Mouse (Mus musculus): ENCODE results near the gene Cmtm2b. TPM values are rescaled to one million over a fixed set of nuclear protein-coding genes. Genes with fewer than 3 reads are reported as not detected.
"Not testable (repeated sequence)": the region's sequence is repeated elsewhere in the genome, so short reads cannot be mapped to it uniquely, and the experiment has no call there.

Gene Cmtm2b
- not detected for total RNA-seq (2021)

DNA sequence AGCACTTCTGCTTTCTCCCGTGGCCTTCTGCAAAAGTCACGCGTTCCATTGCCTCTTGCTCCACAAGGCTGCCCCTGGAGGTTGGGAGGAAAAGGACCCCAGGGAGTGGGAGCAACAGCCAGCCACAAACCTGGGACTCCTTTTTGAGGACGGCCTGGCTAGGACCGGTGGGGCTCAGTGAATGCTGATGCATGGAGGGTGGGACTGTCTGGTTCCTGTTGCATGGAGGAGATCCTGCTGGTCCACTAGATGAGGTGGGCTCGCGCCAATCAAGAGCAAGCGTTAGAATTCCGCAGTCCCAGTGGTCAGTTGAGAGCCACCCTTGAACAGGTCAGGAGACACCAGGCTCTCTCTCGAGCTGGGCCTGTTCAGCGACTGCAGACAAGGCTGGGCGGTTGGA lies at the start of gene Cmtm2b:
TSS of gene Cmtm2b (plus strand) at position 301 of the 400 bp plus-strand sequence.
- intact Hi-C loops (cut with DNase I): not testable (repeated sequence)

DNA sequence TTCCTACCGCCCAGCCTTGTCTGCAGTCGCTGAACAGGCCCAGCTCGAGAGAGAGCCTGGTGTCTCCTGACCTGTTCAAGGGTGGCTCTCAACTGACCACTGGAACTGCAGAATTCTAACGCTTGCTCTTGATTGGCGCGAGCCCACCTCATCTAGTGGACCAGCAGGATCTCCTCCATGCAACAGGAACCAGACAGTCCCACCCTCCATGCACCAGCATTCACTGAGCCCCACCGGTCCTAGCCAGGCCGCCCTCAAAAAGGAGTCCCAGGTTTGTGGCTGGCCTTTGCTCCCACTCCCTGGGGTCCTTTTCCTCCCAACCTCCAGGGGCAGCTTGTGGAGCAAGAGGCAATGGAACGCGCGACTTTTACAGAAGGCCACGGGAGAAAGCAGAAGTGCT lies 28.9 kb upstream of the Cmtm2b start, which contains the start of gene Cmtm2a:
TSS of gene Cmtm2a (minus strand) at position 101 of the 400 bp plus-strand sequence.
- intact Hi-C loops (cut with DNase I); DNase-seq (ENCODE audit: extremely low spot score in 1 of 2, low spot score in 2 of 2): not testable (repeated sequence)

More for the DNA sequence above, at the start of gene Cmtm2b:
- DNase-seq (ENCODE audit: extremely low spot score in 1 of 2, low spot score in 2 of 2): not testable (repeated sequence)

DNA sequence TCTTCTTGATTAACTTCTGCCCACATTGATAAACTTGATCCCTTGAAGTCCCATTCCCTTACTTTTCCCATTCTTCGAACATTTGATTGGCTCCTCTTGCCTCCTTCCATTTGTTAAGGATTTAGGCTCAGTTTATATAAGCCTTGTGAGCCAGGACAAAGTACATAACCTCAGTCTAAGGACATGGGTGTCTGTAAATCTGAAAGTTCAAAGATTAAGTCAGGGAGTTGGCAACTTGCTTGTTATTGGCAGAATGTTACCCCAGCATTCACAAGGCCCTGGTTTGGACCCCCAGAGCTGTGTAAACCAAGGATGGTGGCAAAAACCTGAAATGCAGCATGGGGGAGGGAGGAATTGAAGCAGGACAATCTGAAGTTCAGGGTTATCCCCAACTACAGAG lies 27.6 kb upstream of the Cmtm2b start:
- no peak for DNase-seq (ENCODE audit: extremely low spot score in 1 of 2, low spot score in 2 of 2)
- intact Hi-C loops (cut with DNase I): no loop called here

DNA sequence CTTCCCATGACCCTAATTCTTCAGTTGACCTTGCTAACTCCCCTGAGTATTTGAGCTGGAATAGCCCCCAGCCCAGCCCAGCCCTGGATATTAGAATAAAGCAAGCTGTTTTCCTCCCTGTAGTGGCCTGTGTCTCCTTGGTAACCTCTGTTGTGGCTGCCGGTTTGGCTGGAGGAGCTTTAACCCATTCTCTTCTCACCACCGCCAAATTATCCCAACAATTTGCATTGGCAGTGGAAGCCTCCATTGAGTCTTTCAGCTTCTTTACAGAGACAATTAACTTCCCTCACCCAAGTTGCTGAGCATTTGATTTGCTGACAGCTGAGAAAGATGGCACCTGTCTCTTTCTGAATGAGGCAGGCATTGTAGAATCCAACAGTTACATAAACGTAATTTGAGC lies 20.5 kb upstream of the Cmtm2b start:
- not testable (repeated sequence) for DNase-seq (ENCODE audit: extremely low spot score in 1 of 2, low spot score in 2 of 2)

DNA sequence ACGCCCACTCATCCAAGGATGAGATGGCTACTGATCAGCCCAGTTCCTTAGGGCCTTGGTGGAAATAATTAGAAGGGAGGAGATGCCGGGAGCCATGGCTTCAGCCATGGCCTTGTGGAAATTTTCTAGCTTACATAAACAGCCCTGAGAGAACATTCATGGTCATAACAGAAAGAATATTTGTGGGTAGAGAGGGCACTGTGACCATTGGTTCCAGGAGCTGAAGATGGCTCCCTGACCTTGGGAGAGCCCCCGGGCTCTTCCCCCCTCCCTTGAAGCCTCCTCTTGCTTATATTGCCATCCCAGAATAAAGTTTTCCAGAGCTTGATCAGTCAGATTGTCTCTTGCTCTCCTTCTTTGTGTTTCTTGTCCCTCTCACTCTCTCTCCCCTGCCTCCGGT lies 19.5 kb upstream of the Cmtm2b start:
- intact Hi-C loops (cut with DNase I); DNase-seq (ENCODE audit: extremely low spot score in 1 of 2, low spot score in 2 of 2): not testable (repeated sequence)

More for the DNA sequence above, 20.5 kb upstream of the Cmtm2b start:
- intact Hi-C loops (cut with DNase I): not testable (repeated sequence)

DNA sequence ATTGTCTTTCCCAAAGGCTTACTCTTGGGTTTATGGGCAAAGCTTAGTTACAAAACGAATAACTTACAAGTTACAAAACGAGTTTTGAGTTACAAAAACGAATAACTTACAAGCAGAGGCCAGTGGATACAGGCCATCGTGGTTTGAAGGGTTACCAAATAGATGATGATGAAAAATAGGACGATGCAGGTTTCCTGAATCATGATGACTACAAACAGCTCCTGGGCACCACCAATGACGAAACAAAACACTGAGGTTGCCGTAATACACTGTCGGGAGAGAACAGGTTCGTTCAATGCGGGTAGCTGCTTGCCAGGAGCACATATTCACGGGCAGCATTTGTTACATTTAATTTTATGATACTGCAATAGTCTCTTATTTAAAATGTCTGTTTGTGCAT lies 17.1 kb upstream of the Cmtm2b start:
- intact Hi-C loops (cut with DNase I): no loop called here
- no peak for DNase-seq (ENCODE audit: extremely low spot score in 1 of 2, low spot score in 2 of 2)

DNA sequence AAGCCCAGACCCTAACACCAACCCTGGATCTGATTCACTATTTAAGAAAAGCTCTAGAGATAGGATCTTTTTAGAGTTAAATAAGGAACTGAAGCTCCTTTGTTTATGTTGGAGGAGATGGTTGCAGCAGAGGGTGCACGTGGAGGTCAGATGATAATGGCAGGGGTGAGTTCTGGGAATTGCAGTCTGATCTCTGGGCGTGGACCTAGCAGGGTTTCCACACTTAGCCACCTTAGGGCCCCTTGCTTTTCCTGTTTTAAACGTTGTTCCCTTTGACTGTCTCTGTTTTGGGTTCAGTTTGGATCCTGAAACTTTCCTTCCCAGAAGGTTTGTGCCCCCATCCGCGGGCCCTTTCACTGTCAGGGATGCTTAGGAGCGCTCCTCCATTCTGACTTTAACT lies 13.7 kb upstream of the Cmtm2b start:
- intact Hi-C loops (cut with DNase I); DNase-seq (ENCODE audit: extremely low spot score in 1 of 2, low spot score in 2 of 2): not testable (repeated sequence)

DNA sequence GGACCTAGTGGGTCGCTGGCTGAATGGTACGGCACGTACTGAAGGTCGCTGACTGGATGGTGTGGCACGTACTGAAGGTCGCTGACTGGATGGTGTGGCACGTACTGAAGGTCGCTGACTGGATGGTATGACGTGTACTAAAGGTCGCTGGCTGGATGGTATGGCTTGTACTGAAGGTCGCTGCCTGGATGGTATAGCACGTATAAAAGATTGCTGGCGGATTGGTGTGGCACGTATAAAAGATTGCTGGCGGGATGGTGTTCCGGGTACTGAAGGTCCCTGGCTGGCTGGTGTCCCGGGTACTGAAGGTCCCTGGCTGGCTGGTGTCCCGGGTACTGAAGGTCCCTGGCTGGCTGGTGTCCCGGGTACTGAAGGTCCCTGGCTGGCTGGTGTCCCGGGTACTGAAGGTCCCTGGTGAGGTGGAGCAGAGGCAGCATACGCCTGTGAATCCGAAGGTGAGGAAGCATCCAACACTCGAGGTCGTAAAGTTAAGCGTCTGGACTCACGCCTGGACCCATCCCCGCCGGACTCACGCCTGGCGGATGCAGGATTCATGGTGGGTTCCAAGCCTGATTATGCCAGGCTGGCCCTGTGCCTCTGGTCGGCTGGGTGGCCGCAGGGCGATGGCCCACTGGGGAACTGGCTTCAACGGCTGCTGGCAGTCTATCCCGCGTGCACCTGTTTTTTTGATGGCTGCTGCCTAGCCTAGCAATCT lies 12.4 kb upstream of the Cmtm2b start, which contains the start of the genes Gm45711 and Cmtm1:
TSS of gene Gm45711 (minus strand) at position 641 of the 715 bp plus-strand sequence.
TSS of gene Cmtm1 (minus strand) at position 705 of the 715 bp plus-strand sequence.
- intact Hi-C loops (cut with DNase I); DNase-seq (ENCODE audit: extremely low spot score in 1 of 2, low spot score in 2 of 2): not testable (repeated sequence)

DNA sequence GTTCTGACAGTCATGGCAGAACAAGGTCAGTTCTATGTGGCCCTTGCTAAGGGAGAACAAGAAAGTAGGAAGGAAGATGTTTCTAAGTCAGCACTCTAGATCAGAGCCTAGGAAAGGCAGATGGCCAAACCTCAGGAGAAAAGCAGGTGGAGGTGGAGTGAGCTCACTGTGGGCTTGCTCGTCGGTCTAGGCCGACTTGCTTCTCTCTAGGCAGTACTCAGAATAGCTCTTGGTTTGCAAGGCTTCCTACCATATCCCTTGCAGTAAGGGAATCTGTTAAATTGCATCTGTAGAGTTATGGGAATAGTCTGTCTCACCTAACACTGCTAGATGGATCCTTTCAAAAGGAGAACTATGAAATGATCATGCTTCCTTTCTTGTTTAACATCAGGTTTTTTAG lies 10.0 kb upstream of the Cmtm2b start:
- intact Hi-C loops (cut with DNase I); DNase-seq (ENCODE audit: extremely low spot score in 1 of 2, low spot score in 2 of 2): not testable (repeated sequence)

DNA sequence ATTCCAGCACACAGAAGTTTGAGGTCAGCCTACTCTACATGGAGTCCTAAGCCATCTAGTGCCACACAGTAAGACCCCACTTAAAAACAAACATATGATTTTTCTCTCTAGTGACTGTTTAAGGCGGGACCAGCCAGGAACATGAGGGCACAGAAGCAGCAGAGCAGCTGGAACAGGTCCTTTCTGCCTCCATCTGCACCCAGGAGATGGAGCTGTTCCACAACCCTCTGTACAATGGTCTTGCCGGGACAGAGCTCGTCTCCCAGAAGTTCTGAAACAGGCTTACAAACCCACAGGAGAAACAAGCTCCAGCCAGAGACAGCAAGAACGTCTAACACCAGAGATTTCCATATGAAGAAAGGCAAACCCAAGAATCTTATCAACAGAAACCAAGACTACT lies 8.7 kb upstream of the Cmtm2b start:
- peak in 1 of 2 experiments; percentile 30 for DNase-seq (ENCODE audit: extremely low spot score in 1 of 2, low spot score in 2 of 2)
- intact Hi-C loops (cut with DNase I): no loop called here

DNA sequence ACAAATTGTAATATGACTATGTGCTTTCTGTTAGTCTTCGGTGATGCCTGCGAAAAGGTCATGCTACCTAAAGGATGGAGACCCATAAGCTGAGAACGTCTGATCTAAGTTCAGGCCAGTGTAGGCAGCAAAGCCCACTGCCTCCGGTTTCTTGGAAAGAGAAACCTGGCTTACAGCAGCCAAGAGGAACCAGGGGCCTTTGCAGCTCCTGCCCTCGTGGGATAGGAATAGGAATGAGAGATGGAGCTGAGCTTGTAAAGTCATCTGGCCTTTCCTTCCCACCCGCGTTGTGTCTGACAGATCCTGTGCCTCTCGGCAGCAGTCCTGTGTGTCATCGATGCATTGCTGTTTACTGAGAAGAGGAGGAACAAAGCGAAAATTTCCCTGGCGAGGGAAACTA lies 763 bp upstream of the Cmtm2b start, which contains the start of gene Gm11020:
TSS of gene Gm11020 (plus strand) at position 301 of the 400 bp plus-strand sequence.
- intact Hi-C loops (cut with DNase I): not testable (repeated sequence)

DNA sequence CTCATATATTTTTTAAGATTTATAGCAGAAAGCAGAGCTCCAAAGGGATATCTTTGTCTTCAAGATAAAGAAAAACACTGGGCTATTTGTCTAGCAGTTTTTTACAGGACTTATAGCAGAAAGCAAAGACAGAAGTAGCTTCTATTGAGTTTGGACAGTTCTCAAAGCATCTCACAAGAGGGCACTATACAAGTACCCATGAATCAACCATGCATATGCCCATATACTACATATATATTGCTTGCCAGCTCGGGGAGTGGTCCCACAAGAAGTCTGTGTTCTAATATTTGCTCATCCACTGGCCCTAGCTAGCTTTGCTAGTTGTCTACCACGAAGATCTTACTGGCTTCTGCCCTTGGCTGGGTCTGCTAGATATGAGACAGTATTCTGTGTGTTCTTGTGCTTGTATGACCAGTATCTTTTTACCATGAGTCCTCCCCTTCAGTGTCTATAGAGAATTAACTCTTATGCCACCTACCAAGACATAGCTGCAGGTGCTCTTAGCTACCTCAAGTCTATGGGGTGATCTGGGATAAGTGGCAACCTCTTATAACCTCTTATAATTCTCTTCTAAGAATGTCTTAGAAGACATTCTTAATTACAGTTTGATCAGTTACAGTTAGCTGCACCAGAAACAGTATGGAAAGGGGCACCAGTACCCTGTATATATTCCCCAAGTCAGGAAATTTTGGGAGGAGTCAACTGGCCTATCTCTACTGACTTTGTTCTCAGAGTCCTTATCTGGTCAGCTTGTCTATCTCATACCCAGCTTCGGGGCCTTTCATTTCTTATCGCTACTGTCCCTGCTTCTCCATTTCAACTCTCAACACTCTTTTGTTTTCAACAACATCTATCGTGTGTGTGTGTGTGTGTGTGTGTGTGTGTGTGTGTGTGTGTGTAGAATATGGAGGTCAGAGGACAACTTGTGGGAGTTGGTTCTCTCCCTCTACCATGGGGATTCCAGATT lies 10.9 kb downstream of the Cmtm2b start:
- intact Hi-C loops (cut with DNase I): no loop called here
- DNase-seq (ENCODE audit: extremely low spot score in 1 of 2, low spot score in 2 of 2): no peak

More for the DNA sequence above, 763 bp upstream of the Cmtm2b start, which contains the start of gene Gm11020:
- not testable (repeated sequence) for DNase-seq (ENCODE audit: extremely low spot score in 1 of 2, low spot score in 2 of 2)

DNA sequence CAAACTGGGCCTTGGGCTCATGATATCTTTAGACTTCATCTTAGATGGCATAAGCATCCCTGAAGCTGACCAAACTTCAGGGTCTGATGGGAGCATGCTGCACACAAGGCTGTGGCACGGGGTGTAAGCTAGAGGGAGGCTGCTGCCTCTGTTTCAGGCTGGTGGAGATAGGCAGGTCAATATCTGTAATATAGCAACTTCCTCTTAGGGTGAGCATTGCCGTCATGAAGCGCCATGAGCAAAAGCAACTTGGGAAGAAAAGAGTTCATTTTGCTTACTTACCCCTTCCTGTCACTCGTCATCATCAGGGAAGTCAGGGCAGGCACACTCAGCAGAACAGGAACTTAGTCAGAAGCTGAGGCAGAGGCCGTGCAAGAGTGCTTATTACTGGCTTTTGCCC lies 11.8 kb downstream of the Cmtm2b start:
- intact Hi-C loops (cut with DNase I): no loop called here
- DNase-seq (ENCODE audit: extremely low spot score in 1 of 2, low spot score in 2 of 2): no peak

DNA sequence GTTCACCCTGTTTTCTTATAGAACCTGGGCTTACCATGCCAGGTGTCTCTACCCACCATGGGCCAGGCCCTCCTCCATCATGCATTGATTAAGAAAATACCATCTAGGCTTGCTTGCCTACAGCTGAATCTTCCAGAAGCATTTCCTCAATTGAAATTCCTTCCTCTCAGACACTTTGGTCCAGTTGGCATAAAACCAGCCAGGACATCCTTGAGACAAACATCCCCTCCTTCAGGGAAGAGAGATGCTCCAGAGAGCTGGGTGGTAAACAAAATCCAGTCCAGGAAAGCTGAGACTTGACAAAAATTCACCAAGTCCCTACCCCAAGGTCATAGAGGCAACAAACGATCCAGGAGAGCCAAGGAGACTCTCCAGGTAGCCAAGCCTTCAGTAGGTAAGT lies 12.2 kb downstream of the Cmtm2b start:
- intact Hi-C loops (cut with DNase I): no loop called here
- DNase-seq (ENCODE audit: extremely low spot score in 1 of 2, low spot score in 2 of 2): no peak

DNA sequence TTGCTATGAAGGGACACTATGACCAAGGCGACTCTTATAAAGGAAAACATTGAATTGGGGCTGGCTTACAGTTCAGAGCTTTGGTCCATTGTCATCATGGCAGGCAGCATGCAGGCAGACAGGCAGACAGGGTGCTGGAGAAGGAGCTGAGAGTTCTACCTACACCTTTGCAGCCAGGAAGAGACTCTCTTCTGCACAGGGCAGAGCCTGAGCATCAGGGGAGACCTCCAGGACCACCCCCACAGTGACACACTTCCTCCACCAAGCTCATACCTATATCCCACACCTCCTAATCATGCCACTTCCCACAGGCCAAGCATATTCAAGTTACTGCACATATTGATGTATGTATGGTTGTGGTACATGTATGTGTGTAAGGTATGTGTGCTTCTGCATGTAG lies 14.8 kb downstream of the Cmtm2b start:
- DNase-seq (ENCODE audit: extremely low spot score in 1 of 2, low spot score in 2 of 2): no peak
- intact Hi-C loops (cut with DNase I): no loop called here

DNA sequence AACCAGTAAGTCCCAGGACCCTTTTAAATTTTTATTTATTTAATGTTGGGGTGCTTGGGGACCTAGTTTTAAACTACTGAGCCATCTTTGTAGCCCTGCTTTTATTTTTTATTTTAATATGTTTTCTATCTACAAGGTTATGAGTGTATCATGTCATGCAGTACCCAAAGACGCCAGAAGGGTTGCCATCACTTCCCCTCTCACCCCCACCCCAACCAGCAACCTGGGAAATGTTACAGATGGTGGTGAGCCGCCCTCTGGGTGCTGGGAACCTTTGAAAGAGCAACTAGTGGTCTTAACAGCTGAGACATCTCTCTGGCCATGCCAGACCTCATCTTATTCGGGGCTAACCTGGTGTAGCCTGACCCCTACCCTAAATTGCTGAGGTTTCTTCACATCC lies 15.9 kb downstream of the Cmtm2b start:
- intact Hi-C loops (cut with DNase I): no loop called here
- no peak for DNase-seq (ENCODE audit: extremely low spot score in 1 of 2, low spot score in 2 of 2)

DNA sequence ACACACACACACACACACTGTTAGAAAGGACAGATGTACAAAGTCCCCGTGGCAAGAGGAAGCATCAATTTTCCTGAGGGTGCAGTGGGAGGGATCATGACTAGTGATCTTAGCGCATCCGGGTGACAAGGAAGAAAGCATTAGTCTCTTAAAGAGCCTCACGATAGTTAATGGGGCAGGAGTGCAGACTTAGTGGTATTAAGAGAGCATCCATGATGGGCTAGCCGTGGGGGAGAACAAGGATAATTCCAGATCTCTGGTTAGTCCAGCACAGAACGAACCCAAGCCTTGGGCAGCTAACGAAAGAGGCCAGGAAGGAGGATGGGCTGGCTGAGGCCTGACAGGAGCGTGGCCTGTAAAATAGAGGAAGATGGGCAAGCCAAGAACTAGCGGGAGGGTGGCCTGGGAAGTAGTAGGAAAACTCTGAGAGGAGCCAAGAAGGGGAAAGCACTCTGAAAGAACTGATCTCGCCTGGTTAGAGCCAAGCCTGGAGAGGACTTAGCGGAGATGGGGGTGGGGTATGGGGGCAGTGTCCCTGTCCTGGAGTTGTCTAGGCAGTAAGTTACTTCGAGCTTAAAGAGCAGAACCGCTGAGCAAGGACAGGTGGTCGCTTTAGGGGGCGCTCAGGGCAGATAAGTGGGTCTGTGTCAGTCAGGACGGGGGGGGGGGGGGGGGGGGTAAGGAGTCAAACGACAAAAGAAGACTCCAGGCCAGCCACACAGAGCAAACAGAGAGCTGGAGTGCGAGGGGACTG lies 17.4 kb downstream of the Cmtm2b start, which contains the start of gene Cmtm3:
TSS of gene Cmtm3 (plus strand) at position 182 of the 754 bp plus-strand sequence.
- intact Hi-C loops (cut with DNase I): no loop called here
- peak in 1 of 2 experiments; percentile 53 for DNase-seq (ENCODE audit: extremely low spot score in 1 of 2, low spot score in 2 of 2)

DNA sequence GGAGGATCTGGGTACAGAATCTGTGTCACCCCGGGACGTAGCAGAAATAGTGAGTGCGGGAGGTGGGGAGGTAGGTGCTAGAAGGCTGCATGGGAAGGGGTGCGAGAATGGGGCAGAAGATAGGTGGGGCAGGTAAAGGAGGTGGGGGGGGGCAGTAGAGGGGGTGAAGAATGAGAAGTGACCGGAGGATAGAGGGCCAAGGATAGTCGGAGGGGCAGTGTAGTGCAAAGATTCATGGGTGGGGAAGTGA lies 17.9 kb downstream of the Cmtm2b start:
- intact Hi-C loops (cut with DNase I): loop anchor here (5.0 to 10.0 kb wide), 3 partner anchors 88 to 195 kb away; partner anchors contain the start of genes Cklf and Terb1

More for the DNA sequence above, 17.9 kb downstream of the Cmtm2b start:
- DNase-seq (ENCODE audit: extremely low spot score in 1 of 2, low spot score in 2 of 2): no peak
